Mouse (Mus musculus): ENCODE data around the gene Myom3. TPM values are rescaled to one million over a fixed set of nuclear protein-coding genes. Genes with fewer than 3 reads are reported as not detected.
A peak's percentile ranks its signal among the peaks of the same experiment; 100 is the strongest.

The Myom3 gene
- total and polyA plus RNA-seq, 3 experiments: not detected

GRCm38 (mm10) chr4:135768572-135769526, 9.3 kb downstream of the Myom3 start:
- Histone ChIP-seq H3K79me2 (ENCODE audit: control insufficient read depth, insufficient read depth, low read length, poor library complexity) (no peaks in the 10 kb centered on the region), H3K4me3 (ENCODE audit: control insufficient read depth in 1 of 2, insufficient read depth in 1 of 2, low read depth in 2 of 2, low read length in 2 of 2) (no peak overlapping the region), H3K27ac (ENCODE audit: control insufficient read depth, low read depth, low read length) (no peak overlapping the region), H3K4me1 (ENCODE audit: control insufficient read depth in 1 of 2, insufficient read depth in 2 of 2, low read length in 2 of 2) (no peaks in the 10 kb centered on the region), H3K27me3 (ENCODE audit: control insufficient read depth in 1 of 2, insufficient read depth in 2 of 2, low read length in 2 of 2) (no peaks in the 10 kb centered on the region; a peak in 1 of 4 replicates), H3K9me3 (replicated peaks; ENCODE audit: insufficient read depth, low read length) (no peaks in the 10 kb centered on the region), H3K9ac (ENCODE audit: control insufficient read depth, low read depth, low read length, poor library complexity, severe bottlenecking) (no peak overlapping the region), H3K36me3 (ENCODE audit: control insufficient read depth in 1 of 2, insufficient read depth in 2 of 2, low read length in 2 of 2) (no peaks in the 10 kb centered on the region)
- DNase-seq (ENCODE audit: low read depth, low spot score): peak; percentile 56
- TF ChIP-seq SMC3 (IDR thresholded peaks at IDR 0.05; ENCODE audit: low read depth, low read length) (peak; percentile 47), E2F4 (IDR thresholded peaks at IDR 0.05; ENCODE audit: borderline replicate concordance, low read depth, low read length) (no peak), ZNF384 (IDR thresholded peaks at IDR 0.05; ENCODE audit: low read depth, low read length) (no peak), MXI1 (IDR thresholded peaks at IDR 0.05; ENCODE audit: low read depth, low read length) (no peak), MAX (IDR thresholded peaks at IDR 0.05; ENCODE audit: low read length) (no peak), ZKSCAN1 (IDR thresholded peaks at IDR 0.05; ENCODE audit: low read depth, low read length) (no peak), CTCF (IDR thresholded peaks at IDR 0.05 in 2 of 3, conservative IDR thresholded peaks at IDR 0.05 in 1 of 3; ENCODE audit: control insufficient read depth in 1 of 3, insufficient read depth in 1 of 3, low read depth in 2 of 3, low read length in 3 of 3, poor library complexity in 1 of 3, severe bottlenecking in 1 of 3) (peak; percentile 44 to 83 (median 72)), ELF1 (IDR thresholded peaks at IDR 0.05; ENCODE audit: low read depth, low read length) (no peak), RAD21 (IDR thresholded peaks at IDR 0.05; ENCODE audit: low read depth, low read length) (peak; percentile 55), BHLHE40 (IDR thresholded peaks at IDR 0.05; ENCODE audit: borderline replicate concordance, low read depth, low read length) (no peak)

- no peaks in the 10 kb centered on the region for H3K9me3 ChIP-seq (replicated peaks; ENCODE audit: insufficient read depth, low read length)
- DNase-seq (ENCODE audit: low read depth, low spot score): no peak
- H3K4me1 ChIP-seq (ENCODE audit: control insufficient read depth in 1 of 2, insufficient read depth in 2 of 2, low read length in 2 of 2): no peaks in the 10 kb centered on the region
- no peaks in the 10 kb centered on the region; a peak in 2 of 4 replicates for H3K27me3 ChIP-seq (ENCODE audit: control insufficient read depth in 1 of 2, insufficient read depth in 2 of 2, low read length in 2 of 2)
- no peaks in the 10 kb centered on the region for H3K36me3 ChIP-seq (ENCODE audit: control insufficient read depth in 1 of 2, insufficient read depth in 2 of 2, low read length in 2 of 2)
- no peak for TF ChIP-seq ZNF384 (IDR thresholded peaks at IDR 0.05; ENCODE audit: low read depth, low read length)
- TF ChIP-seq UBTF (IDR thresholded peaks at IDR 0.05; ENCODE audit: borderline replicate concordance, insufficient read depth, low read depth, low read length): no peak
- no peak for TF ChIP-seq NRF1 (IDR thresholded peaks at IDR 0.05; ENCODE audit: insufficient read depth, low read depth, low read length, poor library complexity, severe bottlenecking)
- TF ChIP-seq POLR2AphosphoS5 (IDR thresholded peaks at IDR 0.05; ENCODE audit: borderline replicate concordance, low read depth, low read length): no peak
- no peak for TF ChIP-seq MYC (IDR thresholded peaks at IDR 0.05; ENCODE audit: low read depth, low read length)
- TF ChIP-seq E2F4 (IDR thresholded peaks at IDR 0.05; ENCODE audit: borderline replicate concordance, low read depth, low read length): no peak
- no peak for TF ChIP-seq CHD1 (IDR thresholded peaks at IDR 0.05; ENCODE audit: low read depth, low read length)
- no peak for TF ChIP-seq ELF1 (IDR thresholded peaks at IDR 0.05; ENCODE audit: low read depth, low read length)
- TF ChIP-seq ZC3H11A (IDR thresholded peaks at IDR 0.05; ENCODE audit: low read depth, low read length): no peak
- no peak for TF ChIP-seq MYB (IDR thresholded peaks at IDR 0.05; ENCODE audit: low read depth, low read length)
- TF ChIP-seq POLR2AphosphoS2 (IDR thresholded peaks at IDR 0.05; ENCODE audit: low read length): no peak
- TF ChIP-seq JUND (IDR thresholded peaks at IDR 0.05; ENCODE audit: low read depth, low read length): no peak
- TF ChIP-seq GABPA (IDR thresholded peaks at IDR 0.05; ENCODE audit: low read depth, low read length): no peak
- no peak overlapping the region for H3K27ac ChIP-seq (ENCODE audit: control insufficient read depth, low read depth, low read length)
- H3K4me3 ChIP-seq (ENCODE audit: control insufficient read depth in 1 of 2, insufficient read depth in 1 of 2, low read depth in 2 of 2, low read length in 2 of 2): no peak overlapping the region
- no peaks in the 10 kb centered on the region for H3K79me2 ChIP-seq (ENCODE audit: control insufficient read depth, insufficient read depth, low read length, poor library complexity)
- no peak overlapping the region for H3K9ac ChIP-seq (ENCODE audit: control insufficient read depth, low read depth, low read length, poor library complexity, severe bottlenecking)
These were observed 11.2 kb downstream of the Myom3 start for GRCm38 (mm10) chr4:135770611-135771305.
